Mouse (Mus musculus) liver, embryonic 14.5 days (tissue): ENCODE results near the gene Sdk1. TPM values are rescaled to one million over a fixed set of nuclear protein-coding genes. Genes with fewer than 3 reads are reported as not detected.
A peak's percentile ranks its signal among the peaks of the same experiment; 100 is the strongest.

Source experiments
- ATAC-seq: fragments of 200-750 bp; cut with Nextera tagmentation; 2 replicates; pipeline ENCODE4 v1.8.0; 2017; ENCODE audit warnings: moderate number of reproducible peaks, mild to moderate bottlenecking, moderate library complexity; ENCODE audit not compliant: insufficient read depth
- DNase-seq, 3 experiments: peaks; one replicate each; pipeline ENCODE4 v3.0.0-alpha.2; 2012 to 2013; ENCODE audit warnings: low read depth in 3 of 3, low spot score in 3 of 3
- H3K27ac ChIP-seq: fragments of 300-500 bp; sonication (generic); 2 replicates; pipeline ENCODE4 v1.5.1; 2014; ENCODE audit warnings: moderate library complexity, mild to moderate bottlenecking, control low read depth, inconsistent platforms
- H3K27me3 ChIP-seq: fragments of 300-500 bp; sonication (generic); 2 replicates; pipeline ENCODE4 v1.6.1; 2014; ENCODE audit warnings: mild to moderate bottlenecking, low read length, moderate library complexity; ENCODE audit not compliant: control insufficient read depth, insufficient read depth
- H3K36me3 ChIP-seq: fragments of 300-500 bp; sonication (generic); replicated peaks from 2 replicates; pipeline ENCODE4 v1.6.1; 2014; ENCODE audit warnings: low read depth; ENCODE audit not compliant: control insufficient read depth, insufficient read depth
- H3K4me1 ChIP-seq, 2 experiments: fragments of 200-500 bp in 1 of 2; fragments of 300-500 bp in 1 of 2; sonication (generic) in 1 of 2; replicated peaks; 2 replicates each; pipeline ENCODE4 v1.6.1; 2012 to 2014; ENCODE audit warnings: antibody characterized with exemption in 1 of 2, inconsistent platforms in 1 of 2, low read length in 1 of 2; ENCODE audit not compliant: control insufficient read depth in 2 of 2, insufficient read depth in 2 of 2
- H3K4me2 ChIP-seq: fragments of 300-500 bp; sonication (generic); 2 replicates; pipeline ENCODE4 v1.6.1; 2014; ENCODE audit warnings: low read depth, mild to moderate bottlenecking, control low read depth, moderate library complexity
- H3K4me3 ChIP-seq, 2 experiments: fragments of 200-500 bp in 1 of 2; fragments of 300-500 bp in 1 of 2; sonication (generic) in 1 of 2; 2 replicates each; pipeline ENCODE4 v1.5.1; 2012 to 2014; ENCODE audit warnings: low read depth in 2 of 2, low read length in 2 of 2, mild to moderate bottlenecking in 2 of 2, control low read depth in 1 of 2, inconsistent platforms in 1 of 2, moderate library complexity in 1 of 2; ENCODE audit not compliant: insufficient read depth in 1 of 2
- H3K9ac ChIP-seq: fragments of 300-500 bp; sonication (generic); replicated peaks from 2 replicates; pipeline ENCODE4 v1.6.1; 2014; ENCODE audit warnings: mild to moderate bottlenecking, control low read depth, moderate library complexity
- H3K9me3 ChIP-seq: fragments of 300-500 bp; sonication (generic); 2 replicates; pipeline ENCODE4 v1.6.1; 2016; ENCODE audit warnings: low read length, mixed read lengths; ENCODE audit not compliant: control insufficient read depth
- CTCF ChIP-seq: IDR thresholded peaks from 2 replicates; pipeline ENCODE4 v1.5.1; 2016; ENCODE audit warnings: antibody characterized with exemption, low read depth, control low read depth
- EP300 ChIP-seq: IDR thresholded peaks from 2 replicates; pipeline ENCODE4 v1.6.1; 2016; ENCODE audit warnings: antibody characterized with exemption, low read depth
- WGBS: fragments of 180-500 bp; shearing (Covaris S2); extraction: QIAGEN DNeasy Blood & Tissue Kit; methylation state at CpG from one replicate; pipeline ENCODE4 v1.1.7; 2014; ENCODE audit not compliant: insufficient replicate concordance; 5-methylcytosine and 5-hydroxymethylcytosine counted together
- polyA plus RNA-seq, 2 experiments: library from polyadenylated mRNA; depleted of rRNA in 1 of 2; stranded (reverse) in 1 of 2; unstranded in 1 of 2; fragments of >200 nt; fragmentation: Nextera tagmentation in 1 of 2; extraction: Ambion mirVana in 1 of 2; gene quantifications; 2 replicates each; pipeline versions ENCODE4 v1.2.1 to v1.2.3; 2012 to 2014

Sdk1 gene
- polyA plus RNA-seq, 2 experiments: 0.01 to 0.25 TPM

GRCm38 (mm10) chr5:141234326-141234725, 7.0 kb upstream of the Sdk1 start:
- no peaks in the 10 kb centered on the region for H3K36me3 ChIP-seq
- no peak overlapping the region for H3K4me3 ChIP-seq
- ATAC-seq (no peak), DNase-seq (no peak)
- 15% methylated on average over 4 of the region's 4 CpGs for WGBS
- H3K4me1 ChIP-seq: no peaks in the 10 kb centered on the region
- H3K9ac ChIP-seq: no peak overlapping the region
- no peaks in the 10 kb centered on the region for H3K27me3 ChIP-seq
- TF ChIP-seq EP300: no peak
- TF ChIP-seq CTCF: no peak
- no peak overlapping the region for H3K27ac ChIP-seq
- H3K9me3 ChIP-seq: no peaks in the 10 kb centered on the region
- no peak overlapping the region for H3K4me2 ChIP-seq

- Histone ChIP-seq H3K27ac (no peak overlapping the region), H3K4me3 (no peak overlapping the region), H3K36me3 (no peaks in the 10 kb centered on the region), H3K9me3 (no peaks in the 10 kb centered on the region), H3K27me3 (peaks cover 31% of the 10 kb centered on the region), H3K4me1 (0 out of 4 replicates have a peak, but pooled peaks cover 0 to 2% of the 10 kb centered on the region in 2 experiments), H3K9ac (no peak overlapping the region), H3K4me2 (no peak overlapping the region)
- TF ChIP-seq CTCF: no peak
- no peak for TF ChIP-seq EP300
- WGBS: 23% methylated on average over 5 of the region's 5 CpGs
- no peak for DNase-seq
- ATAC-seq: no peak
Measured at GRCm38 (mm10) chr5:141239401-141239800, 1.9 kb upstream of the Sdk1 start.

GRCm38 (mm10) chr5:141240441-141240840, 849 bp upstream of the Sdk1 start:
- DNase-seq: no peak
- Histone ChIP-seq H3K36me3 (no peaks in the 10 kb centered on the region), H3K9ac (no peak overlapping the region), H3K4me1 (0 out of 4 replicates have a peak, but pooled peaks cover 0 to 2% of the 10 kb centered on the region in 2 experiments), H3K4me3 (peak overlapping the region; percentile 26 to 40), H3K4me2 (peak overlapping the region; percentile 56), H3K9me3 (no peaks in the 10 kb centered on the region), H3K27ac (no peak overlapping the region), H3K27me3 (peaks cover 31% of the 10 kb centered on the region)
- no peak for ATAC-seq
- WGBS: 6% methylated on average over 10 of the region's 10 CpGs
- TF ChIP-seq EP300: no peak
- TF ChIP-seq CTCF: no peak

- H3K36me3 ChIP-seq: no peaks in the 10 kb centered on the region
- no peak for DNase-seq
- H3K9me3 ChIP-seq: no peaks in the 10 kb centered on the region
- TF ChIP-seq EP300: no peak
- TF ChIP-seq CTCF: no peak
- H3K4me3 ChIP-seq: peak overlapping the region; percentile 40 to 53
- H3K27ac ChIP-seq: no peak overlapping the region
- peaks cover 31% of the 10 kb centered on the region for H3K27me3 ChIP-seq
- H3K4me2 ChIP-seq: peak overlapping the region; percentile 46
- H3K4me1 ChIP-seq: 0 out of 4 replicates have a peak, but pooled peaks cover 0 to 2% of the 10 kb centered on the region in 2 experiments
- no peak overlapping the region for H3K9ac ChIP-seq
- under 1% methylated on average over 61 of the region's 82 CpGs for WGBS
- ATAC-seq: peak; percentile 38; the same call in 1 of the 2 replicates
Measured at GRCm38 (mm10) chr5:141241645-141242284, 475 bp downstream of the Sdk1 start.

GRCm38 (mm10) chr5:141243253-141243965, 2.1 kb downstream of the Sdk1 start:
- 0 out of 4 replicates have a peak, but pooled peaks cover 0 to 2% of the 10 kb centered on the region in 2 experiments for H3K4me1 ChIP-seq
- ATAC-seq (no peak), DNase-seq (no peak)
- H3K4me3 ChIP-seq: peak overlapping the region in 1 of 2 experiments; percentile 37; a peak in 1 of 4 replicates
- H3K9ac ChIP-seq: no peak overlapping the region
- no peaks in the 10 kb centered on the region for H3K36me3 ChIP-seq
- peaks cover 31% of the 10 kb centered on the region for H3K27me3 ChIP-seq
- TF ChIP-seq CTCF: no peak
- no peak for TF ChIP-seq EP300
- H3K27ac ChIP-seq: no peak overlapping the region
- no peaks in the 10 kb centered on the region for H3K9me3 ChIP-seq
- H3K4me2 ChIP-seq: peak overlapping the region; percentile 44
- WGBS: 3% methylated on average over 33 of the region's 33 CpGs
